Mouse (Mus musculus) olfactory bulb, adult 2 months (tissue): ENCODE results near the gene Gkn1.

Source experiments
- CTCF ChIP-seq: fragments of 200-500 bp; IDR thresholded peaks from 2 replicates; pipeline ENCODE4 v1.5.1; 2012; ENCODE audit warnings: low read depth, mild to moderate bottlenecking, low read length, moderate library complexity; ENCODE audit not compliant: insufficient read depth
- POLR2A ChIP-seq: fragments of 200-500 bp; IDR thresholded peaks from 2 replicates; pipeline ENCODE4 v1.6.1; 2012; ENCODE audit warnings: mild to moderate bottlenecking, low read depth, low read length, moderate library complexity; ENCODE audit not compliant: insufficient read depth

GRCm38 (mm10) chr6:87386681-87387080, 35.9 kb upstream of the Gkn1 start:
- TF ChIP-seq CTCF (no peak), POLR2A (no peak)
